24 mouse cellular contexts compared by ENCODE assay signal in genomic region chr10:34074522-34075200, GRCm38 (mm10). TPM values are rescaled to one million over a fixed set of nuclear protein-coding genes. Genes with fewer than 3 reads are reported as not detected.
"Had no signal": no experiment of that assay in that cellular context is flagged by ENCODE, and none has a peak within 500 bp of the region (broad histone marks: within the 10 kb centered on the region; RNA-seq: fewer than 3 reads in every experiment).

No protein-coding gene starts in this region.

- H3K4me2 ChIP-seq: lung, embryonic 14.5 days; midbrain, embryonic 12.5 days; neural tube, embryonic 13.5 days; neural tube, embryonic 15.5 days had no signal

- H3K27me3 ChIP-seq: midbrain, embryonic 12.5 days; neural tube, embryonic 13.5 days; neural tube, embryonic 15.5 days had no signal

- H3K36me3 ChIP-seq: midbrain, embryonic 10.5 days; midbrain, embryonic 12.5 days; neural tube, embryonic 13.5 days; neural tube, embryonic 15.5 days had no signal

- H3K9ac ChIP-seq: lung, embryonic 14.5 days; midbrain, embryonic 12.5 days; neural tube, embryonic 13.5 days; neural tube, embryonic 15.5 days had no signal

- H3K27ac ChIP-seq: midbrain, embryonic 10.5 days; midbrain, embryonic 12.5 days; neural tube, embryonic 13.5 days; neural tube, embryonic 15.5 days had no signal

- H3K4me3 ChIP-seq: midbrain, embryonic 10.5 days; midbrain, embryonic 12.5 days; myocyte; neural tube, embryonic 13.5 days; neural tube, embryonic 15.5 days had no signal

- DNase-seq: lung, adult 18-20 months; lung, embryonic 14.5 days; lung, postnatal 10 days; lung, postnatal 4 days; midbrain, embryonic 14.5 days; retina, postnatal 1 day; right cerebral cortex, adult 18-20 months; right cerebral cortex, postnatal 25 days; right cerebral cortex, postnatal 4 days; spleen, adult 18-20 months; thymus, adult 18-20 months; thymus, postnatal 36 days had no signal

- H3K4me1 ChIP-seq: midbrain, embryonic 10.5 days; neural tube, embryonic 13.5 days; neural tube, embryonic 15.5 days had no signal

- ATAC-seq: midbrain, embryonic 16.5 days had no signal

- H3K9me3 ChIP-seq: midbrain, embryonic 10.5 days; midbrain, embryonic 12.5 days; neural tube, embryonic 13.5 days; neural tube, embryonic 15.5 days had no signal

RNA-seq across cellular contexts. Expression of gene Calhm4, which starts 30.6 kb away (rescaled TPM):
- polyA plus RNA-seq: lung, embryonic 14.5 days; lung, embryonic 16.5 days; midbrain, embryonic 10.5 days; midbrain, embryonic 12.5 days; midbrain, embryonic 14.5 days; midbrain, embryonic 16.5 days; myocyte; neural tube, embryonic 11.5 days; neural tube, embryonic 13.5 days; neural tube, embryonic 15.5 days; small intestine, adult 2 months; stomach, embryonic 14.5 days; stomach, embryonic 16.5 days had no signal

RNA-seq across cellular contexts. Expression of gene Trappc3l, which starts 37.3 kb away (rescaled TPM):
- polyA plus RNA-seq: lung, embryonic 14.5 days; lung, embryonic 16.5 days; midbrain, embryonic 10.5 days; midbrain, embryonic 12.5 days; midbrain, embryonic 14.5 days; midbrain, embryonic 16.5 days; myocyte; neural tube, embryonic 11.5 days; neural tube, embryonic 13.5 days; small intestine, adult 2 months; stomach, embryonic 14.5 days; stomach, embryonic 16.5 days; thymus, postnatal 0 days had no signal

RNA-seq across cellular contexts. Expression of gene Calhm6, which starts 53.1 kb away (rescaled TPM):
- polyA plus RNA-seq: neural tube, embryonic 11.5 days had no signal
